Mouse (Mus musculus) small intestine, adult 2 months (tissue): ENCODE data around the gene Slc24a4.

Source experiments
- CTCF ChIP-seq: fragments of 200-500 bp; IDR thresholded peaks from 2 replicates; pipeline ENCODE4 v1.5.1; 2012; ENCODE audit warnings: low read depth, mild to moderate bottlenecking, control low read depth, inconsistent platforms, low read length, moderate library complexity, mixed read lengths; ENCODE audit not compliant: insufficient replicate concordance, insufficient read length; ENCODE audit errors: extremely low read depth
- POLR2A ChIP-seq: fragments of 200-500 bp; IDR thresholded peaks from 2 replicates; pipeline ENCODE4 v1.6.1; 2012; ENCODE audit warnings: low read depth, mild to moderate bottlenecking, control low read depth, inconsistent platforms, low read length, moderate library complexity

GRCm38 (mm10) chr12:102242076-102242722 is 113.7 kb downstream of the Slc24a4 start:
- TF ChIP-seq CTCF = no peak
- no peak for TF ChIP-seq POLR2A
